8 mouse cellular contexts compared by ENCODE assay signal in genomic region chr8:4678218-4678907, GRCm38 (mm10).
A peak's percentile ranks its signal among the peaks of the same experiment; 100 is the strongest.
DNase-seq lines count a peak whose midpoint lies in the region; ATAC-seq and TF ChIP-seq lines count a peak whose summit lies in the region.

No protein-coding gene starts in this region.

- no peak for TF ChIP-seq CTCF in layer of hippocampus, adult 2 months (conservative IDR thresholded peaks at IDR 0.05)
- no peak for TF ChIP-seq CTCF in lung, postnatal 0 days (IDR thresholded peaks at IDR 0.05)

- under 1% methylated on average over 37 of the region's 37 CpGs for WGBS in lung, postnatal 0 days

- peak; percentile 65 for ATAC-seq in lung, postnatal 0 days

- peaks cover 4% of the 10 kb centered on the region; the same call in 1 of the 2 replicates for H3K36me3 ChIP-seq in ES-E14 (ENCODE audit: control insufficient read depth, insufficient read depth, low read length, poor library complexity, severe bottlenecking)
- H3K36me3 ChIP-seq in lung, postnatal 0 days (ENCODE audit: insufficient read depth, low read length): no peaks in the 10 kb centered on the region

- peak; percentile 51 for DNase-seq in ES-E14 (ENCODE audit: low read depth, low spot score)
- DNase-seq in c-Kit-negative CD71-positive TER-119-positive erythroid progenitor cells, embryonic 14.5 days (ENCODE audit: low read depth, low spot score): peak; percentile 68
- DNase-seq in fibroblast of lung, adult 2 months (ENCODE audit: low read depth): peak; percentile 84
- peak; percentile 90 for DNase-seq in heart, postnatal 4 days
- DNase-seq in layer of hippocampus, adult 2 months (ENCODE audit: low spot score in 2 of 2): peak; percentile 85
- DNase-seq in lung, postnatal 0 days (ENCODE audit: low spot score): peak; percentile 97
- peak; percentile 85 for DNase-seq in ovary, postnatal 10 days (ENCODE audit: low spot score)
- DNase-seq in thymus, postnatal 14 days: peak; percentile 94

- in situ Hi-C loops in ES-E14 (cut with MboI; ENCODE audit: low sequenced_read_pairs in 2 of 2, unreplicated experiment in 2 of 2): no loop called here

- H3K4me1 ChIP-seq in ES-E14 (ENCODE audit: control insufficient read depth in 2 of 2, insufficient read depth in 2 of 2, low read length in 2 of 2, poor library complexity in 1 of 2): no peaks in the 10 kb centered on the region; a peak in 1 of 4 replicates
- no peaks in the 10 kb centered on the region for H3K4me1 ChIP-seq in lung, postnatal 0 days (ENCODE audit: insufficient read depth, low read depth, low read length)

- H3K27ac ChIP-seq in ES-E14 (ENCODE audit: insufficient read depth, low read depth, low read length, poor library complexity, severe bottlenecking): peak overlapping the region; percentile 86
- peak overlapping the region; percentile 98 for H3K27ac ChIP-seq in layer of hippocampus, adult 2 months
- H3K27ac ChIP-seq in lung, postnatal 0 days (ENCODE audit: low read length): peak overlapping the region; percentile 98

- H3K4me3 ChIP-seq in ES-E14 (ENCODE audit: insufficient read depth in 1 of 2, low read depth in 1 of 2, low read length in 2 of 2, poor library complexity in 1 of 2, severe bottlenecking in 1 of 2): peak overlapping the region; percentile 83 to 91
- H3K4me3 ChIP-seq in layer of hippocampus, adult 2 months: peak overlapping the region; percentile 91
- peak overlapping the region; percentile 62 for H3K4me3 ChIP-seq in lung, postnatal 0 days (ENCODE audit: low read depth, low read length)

- H3K9me3 ChIP-seq in ES-E14 (ENCODE audit: control insufficient read depth, insufficient read depth, low read depth, low read length): peaks cover 2% of the 10 kb centered on the region; the same call in 1 of the 2 replicates
- peaks cover 5% of the 10 kb centered on the region; the same call in 1 of the 2 replicates for H3K9me3 ChIP-seq in lung, postnatal 0 days (ENCODE audit: low read length)

- H3K27me3 ChIP-seq in lung, postnatal 0 days (replicated peaks; ENCODE audit: insufficient read depth, low read length): no peaks in the 10 kb centered on the region

- H3K9ac ChIP-seq in ES-E14 (ENCODE audit: insufficient read depth, low read depth, low read length, poor library complexity, severe bottlenecking): peak overlapping the region; percentile 65
- peak overlapping the region; percentile 54 for H3K9ac ChIP-seq in lung, postnatal 0 days (replicated peaks; ENCODE audit: low read depth)

- H3K4me2 ChIP-seq in lung, postnatal 0 days (replicated peaks; ENCODE audit: low read depth, low read length): peak overlapping the region; percentile 54

- no peak for TF ChIP-seq EP300 in lung, postnatal 0 days (IDR thresholded peaks at IDR 0.05)

TF ChIP-seq in ES-E14, 5 proteins besides CTCF, POLR2A, EP300 and RAD21:
- TF ChIP-seq ZNF384 (IDR thresholded peaks at IDR 0.05; ENCODE audit: low read depth, low read length): no peak
- TF ChIP-seq MAFK (IDR thresholded peaks at IDR 0.05; ENCODE audit: insufficient read depth, low read depth, low read length): no peak
- TF ChIP-seq ZC3H11A (IDR thresholded peaks at IDR 0.05; ENCODE audit: borderline replicate concordance, low read depth, low read length): no peak
- TF ChIP-seq HCFC1 (IDR thresholded peaks at IDR 0.05; ENCODE audit: borderline replicate concordance, insufficient read depth, low read length): no peak
- TF ChIP-seq CHD2 (IDR thresholded peaks at IDR 0.05; ENCODE audit: low read depth, low read length): no peak

Comparison
In these comparisons a context has a peak if more than half of its experiments do, and no peak if none do; other contexts are left out.
1. Peak in every context shown above with its lines: DNase-seq, ATAC-seq, H3K4me3 ChIP-seq and H3K27ac ChIP-seq.